Comparison of ENCODE assay signal across 8 mouse cellular contexts in genomic region chr2:94289169-94289568, GRCm38 (mm10).
DNase-seq lines count a peak whose midpoint lies in the region; ATAC-seq lines count a peak whose summit lies in the region.

No protein-coding gene starts in this region.

- peak; percentile 51 for DNase-seq in adrenal gland, postnatal 14 days
- DNase-seq in adrenal gland, postnatal 10 days: no peak
- peak; percentile 57 for DNase-seq in right cerebral cortex, postnatal 14 days
- DNase-seq in right cerebral cortex, adult 18-20 months: no peak
- DNase-seq in kidney, adult 18-20 months: peak; percentile 65
- DNase-seq in mesoderm, embryonic 11.5 days (ENCODE audit: low read depth, low spot score): peak; percentile 76
- no peak for DNase-seq in frontal cortex, postnatal 25 days (ENCODE audit: low spot score in 2 of 2)

- no peak for ATAC-seq in inflammation-experienced regulatory T-cells, adult 6 months

Comparison
In these comparisons a context has a peak if more than half of its experiments do, and no peak if none do; other contexts are left out.
1. DNase-seq: peak in adrenal gland, postnatal 14 days (single experiment), right cerebral cortex, postnatal 14 days (single experiment), kidney, adult 18-20 months (single experiment) and mesoderm, embryonic 11.5 days (single experiment); none in adrenal gland, postnatal 10 days (single experiment), right cerebral cortex, adult 18-20 months (single experiment) and frontal cortex, postnatal 25 days (0 of 2).